Mouse (Mus musculus) liver, embryonic 14.5 days (tissue): ENCODE results near the gene Hoxc12. TPM values are rescaled to one million over a fixed set of nuclear protein-coding genes. Genes with fewer than 3 reads are reported as not detected.

Experiments
- ATAC-seq: fragments of 200-750 bp; cut with Nextera tagmentation; 2 replicates; pipeline ENCODE4 v1.8.0; 2017; ENCODE audit warnings: moderate number of reproducible peaks, mild to moderate bottlenecking, moderate library complexity; ENCODE audit not compliant: insufficient read depth
- DNase-seq, 3 experiments: peaks; one replicate each; pipeline ENCODE4 v3.0.0-alpha.2; 2012 to 2013; ENCODE audit warnings: low read depth in 3 of 3, low spot score in 3 of 3
- H3K27ac ChIP-seq: fragments of 300-500 bp; sonication (generic); 2 replicates; pipeline ENCODE4 v1.5.1; 2014; ENCODE audit warnings: moderate library complexity, mild to moderate bottlenecking, control low read depth, inconsistent platforms
- H3K27me3 ChIP-seq: fragments of 300-500 bp; sonication (generic); 2 replicates; pipeline ENCODE4 v1.6.1; 2014; ENCODE audit warnings: mild to moderate bottlenecking, low read length, moderate library complexity; ENCODE audit not compliant: control insufficient read depth, insufficient read depth
- H3K36me3 ChIP-seq: fragments of 300-500 bp; sonication (generic); replicated peaks from 2 replicates; pipeline ENCODE4 v1.6.1; 2014; ENCODE audit warnings: low read depth; ENCODE audit not compliant: control insufficient read depth, insufficient read depth
- H3K4me1 ChIP-seq, 2 experiments: fragments of 200-500 bp in 1 of 2; fragments of 300-500 bp in 1 of 2; sonication (generic) in 1 of 2; replicated peaks; 2 replicates each; pipeline ENCODE4 v1.6.1; 2012 to 2014; ENCODE audit warnings: antibody characterized with exemption in 1 of 2, inconsistent platforms in 1 of 2, low read length in 1 of 2; ENCODE audit not compliant: control insufficient read depth in 2 of 2, insufficient read depth in 2 of 2
- H3K4me2 ChIP-seq: fragments of 300-500 bp; sonication (generic); 2 replicates; pipeline ENCODE4 v1.6.1; 2014; ENCODE audit warnings: low read depth, mild to moderate bottlenecking, control low read depth, moderate library complexity
- H3K4me3 ChIP-seq, 2 experiments: fragments of 200-500 bp in 1 of 2; fragments of 300-500 bp in 1 of 2; sonication (generic) in 1 of 2; 2 replicates each; pipeline ENCODE4 v1.5.1; 2012 to 2014; ENCODE audit warnings: low read depth in 2 of 2, low read length in 2 of 2, mild to moderate bottlenecking in 2 of 2, control low read depth in 1 of 2, inconsistent platforms in 1 of 2, moderate library complexity in 1 of 2; ENCODE audit not compliant: insufficient read depth in 1 of 2
- H3K9ac ChIP-seq: fragments of 300-500 bp; sonication (generic); replicated peaks from 2 replicates; pipeline ENCODE4 v1.6.1; 2014; ENCODE audit warnings: mild to moderate bottlenecking, control low read depth, moderate library complexity
- H3K9me3 ChIP-seq: fragments of 300-500 bp; sonication (generic); 2 replicates; pipeline ENCODE4 v1.6.1; 2016; ENCODE audit warnings: low read length, mixed read lengths; ENCODE audit not compliant: control insufficient read depth
- CTCF ChIP-seq: IDR thresholded peaks from 2 replicates; pipeline ENCODE4 v1.5.1; 2016; ENCODE audit warnings: antibody characterized with exemption, low read depth, control low read depth
- EP300 ChIP-seq: IDR thresholded peaks from 2 replicates; pipeline ENCODE4 v1.6.1; 2016; ENCODE audit warnings: antibody characterized with exemption, low read depth
- WGBS: fragments of 180-500 bp; shearing (Covaris S2); extraction: QIAGEN DNeasy Blood & Tissue Kit; methylation state at CpG from one replicate; pipeline ENCODE4 v1.1.7; 2014; ENCODE audit not compliant: insufficient replicate concordance; 5-methylcytosine and 5-hydroxymethylcytosine counted together
- polyA plus RNA-seq, 2 experiments: library from polyadenylated mRNA; depleted of rRNA in 1 of 2; stranded (reverse) in 1 of 2; unstranded in 1 of 2; fragments of >200 nt; fragmentation: Nextera tagmentation in 1 of 2; extraction: Ambion mirVana in 1 of 2; gene quantifications; 2 replicates each; pipeline versions ENCODE4 v1.2.1 to v1.2.3; 2012 to 2014

Gene Hoxc12
- polyA plus RNA-seq, 2 experiments = not detected

DNA sequence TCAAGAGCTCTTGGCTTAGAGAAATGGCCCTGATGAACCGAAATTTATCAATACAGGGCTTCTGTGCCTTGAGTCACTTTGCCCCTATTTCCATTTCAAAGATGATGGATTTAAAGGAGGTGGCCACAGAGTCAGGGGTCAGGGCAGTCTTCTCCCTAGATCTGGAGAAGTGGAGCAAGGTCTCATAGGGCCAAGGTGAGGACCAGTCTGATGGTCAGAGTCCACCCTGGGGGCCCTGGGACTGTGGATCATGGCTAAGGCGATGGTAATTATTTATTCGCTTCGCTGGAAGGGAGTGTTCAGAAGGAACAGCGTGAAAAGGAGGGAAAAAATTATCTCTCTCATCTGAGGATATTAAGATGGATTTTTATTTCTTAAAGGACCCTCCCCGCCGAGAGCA is 38.5 kb downstream of the Hoxc12 start:
- H3K4me3 ChIP-seq = no peak overlapping the region
- no peak for DNase-seq
- no peaks in the 10 kb centered on the region for H3K36me3 ChIP-seq
- H3K4me2 ChIP-seq = no peak overlapping the region
- H3K9me3 ChIP-seq = no peaks in the 10 kb centered on the region
- peaks cover 99% of the 10 kb centered on the region for H3K27me3 ChIP-seq
- no peak overlapping the region for H3K27ac ChIP-seq
- no peaks in the 10 kb centered on the region for H3K4me1 ChIP-seq
- no peak overlapping the region for H3K9ac ChIP-seq
- WGBS = 3% methylated on average over 7 of the region's 7 CpGs
- ATAC-seq = no peak
- TF ChIP-seq CTCF (no peak), EP300 (no peak)

- no peak for DNase-seq
Measured at GRCm38 (mm10) chr15:102975688-102976111, 39.1 kb downstream of the Hoxc12 start.

GRCm38 (mm10) chr15:102976171-102976570 is 39.6 kb downstream of the Hoxc12 start, which contains the start of gene Hoxc9:
Hoxc9 (plus strand) TSS chr15:102976439.
- 2% methylated on average over 17 of the region's 20 CpGs for WGBS
- DNase-seq (no peak), ATAC-seq (no peak)
- TF ChIP-seq EP300 (no peak), CTCF (no peak)
- no peak within 1 kb of the TSS for H3K4me2 ChIP-seq
- H3K4me3 ChIP-seq = no peak within 1 kb of the TSS
- peaks cover 99% of the 10 kb centered on the region for H3K27me3 ChIP-seq
- no peaks in the 10 kb centered on the region for H3K9me3 ChIP-seq
- no peak within 1 kb of the TSS for H3K27ac ChIP-seq
- H3K36me3 ChIP-seq = no peaks in the 10 kb centered on the region
- H3K4me1 ChIP-seq = no peaks in the 10 kb centered on the region
- H3K9ac ChIP-seq = no peak within 1 kb of the TSS

More at GRCm38 (mm10) chr15:102975688-102976111, 39.1 kb downstream of the Hoxc12 start:
- Histone ChIP-seq H3K9me3 (no peaks in the 10 kb centered on the region), H3K27me3 (peaks cover 99% of the 10 kb centered on the region), H3K4me2 (no peak overlapping the region), H3K4me1 (no peaks in the 10 kb centered on the region), H3K4me3 (no peak overlapping the region), H3K27ac (no peak overlapping the region), H3K9ac (no peak overlapping the region), H3K36me3 (no peaks in the 10 kb centered on the region)
- 3% methylated on average over 21 of the region's 21 CpGs for WGBS
- ATAC-seq = no peak
- no peak for TF ChIP-seq CTCF
- no peak for TF ChIP-seq EP300

GRCm38 (mm10) chr15:102976631-102977422 is 40.3 kb downstream of the Hoxc12 start:
- peaks cover 99% of the 10 kb centered on the region for H3K27me3 ChIP-seq
- no peak overlapping the region for H3K4me2 ChIP-seq
- no peak overlapping the region for H3K4me3 ChIP-seq
- ATAC-seq (no peak), DNase-seq (no peak)
- H3K27ac ChIP-seq = no peak overlapping the region
- H3K9me3 ChIP-seq = no peaks in the 10 kb centered on the region
- no peaks in the 10 kb centered on the region for H3K36me3 ChIP-seq
- no peak for TF ChIP-seq CTCF
- no peak for TF ChIP-seq EP300
- 1% methylated on average over 37 of the region's 37 CpGs for WGBS
- no peaks in the 10 kb centered on the region for H3K4me1 ChIP-seq
- H3K9ac ChIP-seq = no peak overlapping the region

DNA sequence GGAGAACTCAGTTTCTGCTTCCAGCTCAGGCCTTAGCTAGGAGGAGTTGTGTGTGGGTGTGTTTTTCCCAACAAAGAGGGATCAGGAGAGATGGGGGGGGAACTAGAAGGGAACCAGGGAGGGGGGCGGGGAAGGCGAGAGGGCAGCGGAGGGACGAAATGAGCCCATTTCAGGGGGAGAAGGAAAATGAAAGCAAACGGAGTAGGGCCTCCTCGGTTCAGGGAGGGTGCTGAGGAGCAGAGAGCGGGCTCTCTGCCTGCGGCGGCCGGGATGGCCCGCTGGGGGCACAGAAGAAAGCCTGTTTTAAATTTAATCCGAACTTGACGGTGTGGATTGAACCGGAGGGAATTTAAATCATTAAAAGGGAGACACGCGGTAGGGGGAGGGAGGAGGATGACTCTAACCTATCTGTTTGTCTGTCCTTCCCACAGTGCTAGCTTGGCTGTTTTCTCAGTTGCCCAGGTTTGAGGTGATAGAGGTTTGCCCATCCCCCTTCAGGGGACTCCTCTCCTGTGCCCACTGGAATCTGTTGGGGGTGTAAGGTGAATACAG is 40.9 kb downstream of the Hoxc12 start:
- TF ChIP-seq EP300 (no peak), CTCF (no peak)
- H3K36me3 ChIP-seq = no peaks in the 10 kb centered on the region
- ATAC-seq (no peak), DNase-seq (no peak)
- 6% methylated on average over 16 of the region's 16 CpGs for WGBS
- no peaks in the 10 kb centered on the region for H3K4me1 ChIP-seq
- H3K27ac ChIP-seq = no peak overlapping the region
- H3K9me3 ChIP-seq = no peaks in the 10 kb centered on the region
- no peak overlapping the region for H3K4me2 ChIP-seq
- H3K9ac ChIP-seq = no peak overlapping the region
- H3K4me3 ChIP-seq = no peak overlapping the region
- peaks cover 99% of the 10 kb centered on the region for H3K27me3 ChIP-seq
